Mouse (Mus musculus): ENCODE measurements around the gene Srrt.

DNA sequence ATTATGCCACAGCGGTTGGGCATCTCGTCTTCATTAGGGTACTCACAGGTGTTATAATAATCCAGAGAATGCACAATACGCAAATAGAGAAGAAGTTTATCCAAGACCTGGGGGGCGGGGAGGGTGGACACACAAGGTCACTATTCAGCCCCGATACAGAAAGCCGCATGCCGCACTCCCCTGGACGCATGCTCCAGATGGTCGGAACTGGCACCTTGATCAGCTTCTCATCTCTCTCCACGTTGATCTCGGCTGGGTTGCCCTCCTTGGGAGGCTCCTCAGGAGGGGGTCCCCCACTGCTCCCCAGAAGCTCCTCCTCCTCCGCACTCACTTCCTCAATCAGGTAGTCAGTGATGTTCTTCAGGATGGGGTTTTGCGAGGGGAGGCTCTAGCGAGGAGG lies 10.3 kb downstream of the Srrt start:
- TF ChIP-seq CTCF (IDR thresholded peaks at IDR 0.05; ENCODE audit: control insufficient read depth, insufficient read depth, low read length) (no peak), POLR2A (IDR thresholded peaks at IDR 0.05; ENCODE audit: borderline replicate concordance, control insufficient read depth, low read depth, low read length) (no peak)

Measured in bone marrow, adult 2 months (tissue).